Mouse (Mus musculus) liver, embryonic 14.5 days (tissue): ENCODE results near the gene Map4k1.

ENCODE experiments used
- CTCF ChIP-seq: IDR thresholded peaks from 2 replicates; pipeline ENCODE4 v1.5.1; 2016; ENCODE audit warnings: antibody characterized with exemption, low read depth, control low read depth
- EP300 ChIP-seq: IDR thresholded peaks from 2 replicates; pipeline ENCODE4 v1.6.1; 2016; ENCODE audit warnings: antibody characterized with exemption, low read depth

DNA sequence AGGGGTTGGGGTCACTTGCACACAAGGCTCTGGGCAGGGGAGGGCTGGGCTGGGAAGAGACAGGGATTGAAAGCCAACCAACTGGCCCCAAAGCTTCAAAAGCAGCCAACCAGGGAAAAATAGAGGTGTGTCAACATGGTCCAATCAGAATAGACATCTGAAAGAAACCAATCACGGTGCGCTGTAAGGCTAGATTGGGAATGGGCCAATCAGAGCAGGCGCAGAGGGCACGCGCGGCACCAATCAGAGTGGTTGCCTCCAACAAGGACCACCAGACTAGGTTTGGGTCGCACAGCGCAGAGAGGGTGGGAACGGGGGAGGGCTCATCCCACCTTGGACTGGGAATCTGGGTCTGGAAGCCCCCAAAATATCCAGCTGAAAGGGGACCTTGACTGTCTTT lies 62.5 kb downstream of the Map4k1 start:
- TF ChIP-seq EP300 (no peak), CTCF (no peak)
